Mouse (Mus musculus) erythroblast, embryonic 14.5 days (primary cell): ENCODE data around the gene Gm10642. TPM values are rescaled to one million over a fixed set of nuclear protein-coding genes. Genes with fewer than 3 reads are reported as not detected.

Experiments used
- H3K27me3 ChIP-seq: 2 replicates; pipeline ENCODE4 v1.6.1; 2012; ENCODE audit warnings: inconsistent platforms; ENCODE audit not compliant: control insufficient read depth
- H3K36me3 ChIP-seq: 2 replicates; pipeline ENCODE4 v1.6.1; 2012; ENCODE audit warnings: mild to moderate bottlenecking, inconsistent platforms; ENCODE audit not compliant: control insufficient read depth
- H3K4me1 ChIP-seq: 2 replicates; pipeline ENCODE4 v1.6.1; 2012; ENCODE audit warnings: inconsistent platforms; ENCODE audit not compliant: control insufficient read depth
- H3K4me3 ChIP-seq: replicated peaks from 2 replicates; pipeline ENCODE3; 2012; ENCODE audit warnings: moderate library complexity, mild to moderate bottlenecking, inconsistent platforms
- H3K9me3 ChIP-seq: 2 replicates; pipeline ENCODE4 v1.6.1; 2012; ENCODE audit warnings: low read length, inconsistent platforms, mixed read lengths; ENCODE audit not compliant: control insufficient read depth
- GATA1 ChIP-seq: IDR thresholded peaks from 2 replicates; pipeline ENCODE4 v1.6.1; 2012; ENCODE audit warnings: low read length, inconsistent platforms, mixed read lengths
- TAL1 ChIP-seq: IDR thresholded peaks from 3 replicates; pipeline ENCODE4 v1.6.1; 2012; ENCODE audit warnings: low read length, inconsistent platforms, mixed read lengths
- polyA plus RNA-seq: library from polyadenylated mRNA; stranded (reverse); fragments of >175 nt; gene quantifications from 2 replicates; pipeline ENCODE4 v1.2.3, GENCODE M21; 2012

Gene Gm10642
- polyA plus RNA-seq, 1 experiment, result 0.52 TPM

DNA sequence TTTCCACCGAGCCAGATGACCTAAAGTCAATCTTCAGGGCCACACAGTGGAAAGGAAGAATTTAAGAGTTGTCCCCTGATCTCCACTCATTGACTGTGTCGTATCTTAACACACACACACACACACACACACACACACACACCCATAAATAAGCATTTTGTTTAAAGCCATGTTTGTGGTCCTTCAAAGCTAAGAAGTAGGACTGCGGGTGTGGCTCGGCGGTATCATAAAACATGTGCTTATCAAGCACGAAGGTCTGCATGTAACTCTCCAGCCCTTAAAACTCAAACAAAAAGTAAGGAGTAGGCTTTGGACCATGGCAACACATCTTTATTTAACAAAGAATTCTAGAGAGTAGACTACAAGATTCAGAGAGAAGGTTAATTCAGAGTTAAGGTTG is 14.3 kb downstream of the Gm10642 start:
- H3K9me3 ChIP-seq, result peaks cover 4% of the 10 kb centered on the region
- peaks cover 87% of the 10 kb centered on the region for H3K4me1 ChIP-seq
- H3K27me3 ChIP-seq, result no peaks in the 10 kb centered on the region
- H3K36me3 ChIP-seq, result peaks cover 29% of the 10 kb centered on the region
- peak overlapping the region; percentile 36 for H3K4me3 ChIP-seq
- peak; percentile 30; the same call in 2 of the 3 replicates for TF ChIP-seq TAL1
- 0 out of 2 replicates have a peak, but pooled peaks have one; percentile 19 for TF ChIP-seq GATA1

DNA sequence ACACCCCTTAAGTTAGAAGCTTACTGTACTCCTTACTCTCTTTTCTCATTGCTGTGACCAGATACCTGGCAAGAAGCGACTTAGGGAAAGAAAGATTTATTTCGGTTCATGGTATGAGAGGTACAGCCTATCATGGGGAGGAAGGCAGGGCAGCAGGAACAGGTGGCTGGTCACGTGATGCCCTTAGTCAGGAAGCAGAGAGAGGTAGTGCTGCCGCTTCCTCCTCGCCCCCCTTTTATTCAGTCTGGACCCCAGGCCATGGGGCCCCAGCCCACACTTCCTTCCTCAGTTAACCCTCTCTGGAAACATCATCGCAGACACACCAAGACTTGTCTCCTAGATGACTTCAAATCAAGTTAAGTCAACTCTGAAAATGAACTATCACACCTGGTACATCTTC is 15.2 kb downstream of the Gm10642 start:
- Histone ChIP-seq H3K4me3 (peak overlapping the region; percentile 29), H3K9me3 (peaks cover 4% of the 10 kb centered on the region), H3K36me3 (peaks cover 20% of the 10 kb centered on the region), H3K4me1 (peaks cover 89% of the 10 kb centered on the region), H3K27me3 (no peaks in the 10 kb centered on the region)
- TF ChIP-seq GATA1 (no peak), TAL1 (no peak)

DNA sequence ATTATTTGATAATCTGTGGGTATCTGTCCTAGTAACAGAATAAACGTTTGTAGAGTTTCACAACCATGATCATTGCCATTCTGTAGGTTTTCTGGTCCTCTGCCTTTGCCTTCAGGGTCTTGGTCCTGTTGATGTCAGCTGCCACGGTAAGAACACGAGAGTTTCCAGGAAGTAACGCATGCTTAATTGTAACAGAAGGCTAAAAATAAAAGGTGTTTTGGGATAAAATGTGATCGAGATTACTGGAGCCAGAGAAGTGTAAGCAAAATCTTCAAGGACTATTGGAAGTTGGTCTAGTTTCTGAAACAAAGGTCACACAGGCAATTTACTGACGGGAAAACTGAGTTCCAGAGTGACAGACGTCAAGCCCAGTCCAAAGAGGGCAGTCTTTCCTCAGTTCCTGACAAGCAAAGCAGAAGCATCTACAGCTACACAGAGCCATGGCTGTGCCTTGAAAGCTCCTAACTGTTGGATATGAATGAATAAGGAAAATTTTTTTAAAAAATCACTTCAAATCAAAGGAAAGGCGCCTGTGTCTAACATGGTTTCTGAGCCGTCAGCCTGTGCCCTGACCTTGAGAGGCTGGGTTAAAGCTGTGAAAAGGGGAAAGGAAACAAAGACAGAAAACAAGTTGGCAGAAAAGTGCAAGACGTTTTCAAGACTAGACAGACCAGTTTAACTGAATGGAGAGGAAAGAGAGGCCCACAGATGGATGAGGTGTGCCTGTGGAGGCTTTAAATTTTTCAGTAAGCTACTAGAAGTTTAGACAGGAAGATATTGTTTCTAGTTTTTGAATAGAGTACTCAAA is 15.9 kb downstream of the Gm10642 start:
- H3K4me1 ChIP-seq, result peaks cover 89% of the 10 kb centered on the region
- peaks cover 15% of the 10 kb centered on the region for H3K36me3 ChIP-seq
- H3K4me3 ChIP-seq, result no peak overlapping the region
- no peaks in the 10 kb centered on the region for H3K27me3 ChIP-seq
- peaks cover 4% of the 10 kb centered on the region for H3K9me3 ChIP-seq
- TF ChIP-seq TAL1, result no peak
- no peak for TF ChIP-seq GATA1

GRCm38 (mm10) chr9:70673656-70674055 is 17.6 kb downstream of the Gm10642 start:
- TF ChIP-seq GATA1 (no peak), TAL1 (no peak)
- H3K27me3 ChIP-seq, result no peaks in the 10 kb centered on the region
- H3K4me1 ChIP-seq, result peaks cover 90% of the 10 kb centered on the region

DNA sequence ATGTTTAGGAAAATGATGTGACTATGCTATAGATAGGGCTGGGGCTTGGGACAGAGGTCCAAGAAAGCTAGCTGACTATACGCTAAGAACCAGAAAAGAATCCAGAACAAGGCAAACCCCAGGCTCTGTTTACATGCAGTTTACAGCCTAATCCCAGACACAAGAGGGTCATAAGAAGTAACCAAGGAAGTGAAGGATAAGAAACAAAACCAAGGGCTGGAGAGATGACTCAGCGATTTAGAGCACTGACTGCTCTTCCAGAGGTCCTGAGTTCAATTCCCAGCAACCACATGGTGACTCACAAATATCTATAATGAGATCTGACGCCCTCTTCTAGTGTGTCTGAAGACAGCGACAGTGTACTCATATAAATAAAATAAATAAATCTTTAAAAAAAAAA is 19.1 kb downstream of the Gm10642 start:
- Histone ChIP-seq H3K36me3 (peaks cover 5% of the 10 kb centered on the region; the same call in 1 of the 2 replicates), H3K4me1 (peaks cover 75% of the 10 kb centered on the region), H3K27me3 (no peaks in the 10 kb centered on the region), H3K4me3 (no peak overlapping the region), H3K9me3 (no peaks in the 10 kb centered on the region)
- TF ChIP-seq TAL1 (no peak), GATA1 (no peak)

More at GRCm38 (mm10) chr9:70673656-70674055, 17.6 kb downstream of the Gm10642 start:
- Histone ChIP-seq H3K36me3 (peaks cover 3% of the 10 kb centered on the region; the same call in 1 of the 2 replicates), H3K4me3 (no peak overlapping the region), H3K9me3 (no peaks in the 10 kb centered on the region)

DNA sequence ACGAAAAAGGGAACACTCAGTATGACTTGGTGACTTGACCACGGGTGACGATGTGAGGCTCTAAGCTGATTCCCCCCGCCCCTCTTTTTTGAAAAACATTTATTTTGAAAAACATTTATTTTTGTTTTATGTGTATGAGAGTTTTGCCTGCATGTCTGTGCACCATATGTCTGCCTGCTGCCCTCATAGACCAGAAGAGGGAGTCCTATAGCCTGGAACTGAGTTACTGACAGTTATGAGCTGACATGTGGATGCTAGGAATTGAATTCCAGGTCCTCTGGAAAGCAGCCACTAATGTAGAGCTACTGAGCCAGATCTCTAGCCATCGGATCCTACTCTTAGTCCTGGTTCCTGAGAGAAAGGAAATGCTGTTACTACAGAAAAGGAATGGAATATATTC is 19.9 kb downstream of the Gm10642 start:
- Histone ChIP-seq H3K4me1 (peaks cover 67% of the 10 kb centered on the region), H3K36me3 (peaks cover 12% of the 10 kb centered on the region), H3K9me3 (no peaks in the 10 kb centered on the region), H3K27me3 (no peaks in the 10 kb centered on the region), H3K4me3 (no peak overlapping the region)
- TF ChIP-seq GATA1 (no peak), TAL1 (no peak)

DNA sequence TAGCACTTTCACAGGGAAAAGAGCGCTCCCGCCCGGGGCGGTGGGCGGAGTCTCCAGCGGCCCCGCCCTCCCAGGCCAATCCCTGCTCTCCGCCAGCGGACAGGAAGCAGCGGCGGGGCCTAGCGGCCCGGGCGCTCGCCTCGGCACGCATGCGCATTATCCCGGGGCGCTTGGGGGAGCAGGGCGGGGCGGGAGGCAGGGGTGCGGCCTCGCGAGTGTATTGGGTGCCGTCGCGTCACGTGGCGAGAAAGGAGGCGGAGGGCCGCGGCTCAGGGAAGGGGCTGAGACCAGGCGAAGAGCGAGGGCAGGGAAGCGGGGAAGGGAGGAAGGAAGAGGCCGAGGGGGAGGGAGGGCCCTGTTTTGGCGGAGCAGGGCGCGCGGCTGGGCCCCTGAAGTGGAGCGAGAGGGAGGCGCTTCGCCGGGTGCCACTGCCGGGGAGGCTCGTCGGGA is 22.7 kb downstream of the Gm10642 start, which contains the start of gene Adam10:
TSS of gene Adam10 (plus strand) at position 316 of the 450 bp plus-strand sequence.
- H3K4me3 ChIP-seq, result peak within 1 kb of the TSS; percentile 83
- TF ChIP-seq TAL1 (no peak), GATA1 (no peak)
- H3K27me3 ChIP-seq, result no peaks in the 10 kb centered on the region
- peaks cover 66% of the 10 kb centered on the region for H3K4me1 ChIP-seq
- no peaks in the 10 kb centered on the region for H3K9me3 ChIP-seq
- peaks cover 37% of the 10 kb centered on the region for H3K36me3 ChIP-seq

DNA sequence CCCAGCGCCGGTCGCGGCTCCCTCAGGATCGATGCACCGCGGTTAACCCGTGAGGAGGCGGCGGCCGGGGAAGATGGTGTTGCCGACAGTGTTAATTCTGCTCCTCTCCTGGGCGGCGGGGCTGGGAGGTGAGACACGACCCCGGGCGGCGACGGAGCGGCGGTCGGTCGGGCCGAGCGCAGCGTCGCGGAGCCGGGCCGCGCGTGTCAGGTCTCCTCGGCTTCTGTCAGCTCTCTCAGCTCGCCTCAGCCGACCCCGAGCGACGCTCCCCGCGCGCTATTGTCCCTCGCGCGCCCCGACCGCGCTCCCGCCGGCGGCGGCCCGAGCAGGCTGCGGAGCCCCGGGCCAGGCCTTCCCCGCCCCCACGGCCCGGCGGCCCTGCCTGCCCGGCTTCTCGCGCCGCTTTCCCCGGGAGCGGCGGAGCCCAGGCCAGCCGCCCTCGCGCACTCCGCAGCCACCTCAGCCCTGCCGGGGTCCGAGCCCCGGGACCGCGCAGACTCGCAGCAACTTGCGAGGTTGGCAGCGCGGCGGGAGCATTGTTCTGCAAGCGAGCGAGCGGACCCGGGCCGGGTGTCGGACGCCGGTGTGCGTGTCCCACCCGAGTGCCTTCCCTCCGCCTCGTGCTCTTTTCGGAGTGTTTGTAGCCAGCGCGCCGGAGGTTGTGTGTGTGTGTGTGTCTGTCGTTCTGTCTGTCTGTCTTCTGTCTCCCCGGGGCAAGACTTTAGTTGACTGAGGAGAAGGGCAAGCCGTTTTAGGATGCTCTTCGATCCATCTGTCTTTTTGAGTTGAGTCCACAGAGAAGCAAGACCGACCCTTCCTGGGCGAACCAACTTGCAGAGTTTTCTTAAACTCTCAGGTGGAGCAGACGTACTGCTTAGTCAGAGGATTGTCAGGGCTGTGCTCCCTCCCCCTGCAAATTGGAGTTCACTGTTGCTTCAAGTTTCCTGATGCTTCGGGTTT is 23.4 kb downstream of the Gm10642 start:
- Histone ChIP-seq H3K9me3 (no peaks in the 10 kb centered on the region), H3K36me3 (peaks cover 43% of the 10 kb centered on the region), H3K4me3 (peak overlapping the region; percentile 83), H3K27me3 (no peaks in the 10 kb centered on the region), H3K4me1 (peaks cover 66% of the 10 kb centered on the region)
- TF ChIP-seq TAL1 (no peak), GATA1 (no peak)
